Mouse (Mus musculus): ENCODE measurements around the gene Tfap2c. TPM values are rescaled to one million over a fixed set of nuclear protein-coding genes. Genes with fewer than 3 reads are reported as not detected.

Gene Tfap2c
- total and polyA plus RNA-seq, 2 experiments from 2014 or later, result 3.7 to 3.9 TPM

DNA sequence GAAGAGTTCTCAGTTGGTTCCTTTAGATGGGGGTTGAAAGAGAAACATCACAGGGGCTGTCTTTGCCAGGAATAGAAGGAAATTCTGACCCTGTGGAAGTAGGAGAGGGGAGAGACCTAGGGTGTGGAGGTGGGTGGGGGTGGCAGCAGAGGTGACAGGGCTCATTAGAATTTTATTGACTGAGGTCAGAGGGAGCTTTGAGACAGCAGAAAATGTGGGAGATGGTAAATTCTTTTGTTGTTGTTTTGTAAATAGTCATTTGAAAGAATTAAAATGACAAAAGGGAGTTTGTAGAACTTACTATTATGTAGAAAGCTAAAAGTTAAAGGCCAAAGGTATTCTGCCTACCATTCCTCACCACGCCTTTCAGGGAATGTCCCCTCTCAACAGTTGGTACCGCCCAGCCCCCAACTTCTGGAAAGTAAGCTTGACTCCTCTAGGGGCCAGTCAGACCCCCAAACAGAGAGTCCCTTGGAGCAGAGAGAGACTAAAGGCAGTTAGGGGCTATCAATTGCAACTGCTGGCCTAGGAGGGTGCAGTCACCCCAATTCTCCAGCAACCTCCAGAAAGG lies 27.9 kb downstream of the Tfap2c start:
- Histone ChIP-seq H3K4me3 (ENCODE audit: low read depth, low read length) (no peak overlapping the region), H3K27me3 (ENCODE audit: insufficient read depth, low read length) (no peaks in the 10 kb centered on the region), H3K27ac (ENCODE audit: low read depth, low read length) (no peak overlapping the region), H3K36me3 (ENCODE audit: insufficient read depth) (no peaks in the 10 kb centered on the region), H3K9me3 (ENCODE audit: low read length) (no peaks in the 10 kb centered on the region), H3K4me2 (ENCODE audit: low read depth) (no peak overlapping the region), H3K9ac (no peak overlapping the region), H3K4me1 (ENCODE audit: insufficient read depth) (peaks cover 7% of the 10 kb centered on the region)
- ATAC-seq (no peak), DNase-seq (no peak)
- 80% methylated on average over 2 of the region's 2 CpGs for WGBS
- TF ChIP-seq CTCF (IDR thresholded peaks at IDR 0.05; ENCODE audit: low read depth), result no peak

GRCm38 (mm10) chr2:172579221-172579620 lies 29.8 kb downstream of the Tfap2c start:
- H3K9me3 ChIP-seq (ENCODE audit: low read length), result no peaks in the 10 kb centered on the region
- H3K4me1 ChIP-seq (ENCODE audit: insufficient read depth), result peaks cover 7% of the 10 kb centered on the region
- no peak for TF ChIP-seq CTCF (IDR thresholded peaks at IDR 0.05; ENCODE audit: low read depth)
- H3K4me3 ChIP-seq (ENCODE audit: low read depth, low read length), result no peak overlapping the region
- 32% methylated on average over 5 of the region's 5 CpGs for WGBS
- ATAC-seq (peak; percentile 64), DNase-seq (peak; percentile 80)
- no peaks in the 10 kb centered on the region for H3K36me3 ChIP-seq (ENCODE audit: insufficient read depth)
- no peak overlapping the region for H3K9ac ChIP-seq
- no peaks in the 10 kb centered on the region for H3K27me3 ChIP-seq (ENCODE audit: insufficient read depth, low read length)
- H3K27ac ChIP-seq (ENCODE audit: low read depth, low read length), result no peak overlapping the region
- no peak overlapping the region for H3K4me2 ChIP-seq (ENCODE audit: low read depth)

DNA sequence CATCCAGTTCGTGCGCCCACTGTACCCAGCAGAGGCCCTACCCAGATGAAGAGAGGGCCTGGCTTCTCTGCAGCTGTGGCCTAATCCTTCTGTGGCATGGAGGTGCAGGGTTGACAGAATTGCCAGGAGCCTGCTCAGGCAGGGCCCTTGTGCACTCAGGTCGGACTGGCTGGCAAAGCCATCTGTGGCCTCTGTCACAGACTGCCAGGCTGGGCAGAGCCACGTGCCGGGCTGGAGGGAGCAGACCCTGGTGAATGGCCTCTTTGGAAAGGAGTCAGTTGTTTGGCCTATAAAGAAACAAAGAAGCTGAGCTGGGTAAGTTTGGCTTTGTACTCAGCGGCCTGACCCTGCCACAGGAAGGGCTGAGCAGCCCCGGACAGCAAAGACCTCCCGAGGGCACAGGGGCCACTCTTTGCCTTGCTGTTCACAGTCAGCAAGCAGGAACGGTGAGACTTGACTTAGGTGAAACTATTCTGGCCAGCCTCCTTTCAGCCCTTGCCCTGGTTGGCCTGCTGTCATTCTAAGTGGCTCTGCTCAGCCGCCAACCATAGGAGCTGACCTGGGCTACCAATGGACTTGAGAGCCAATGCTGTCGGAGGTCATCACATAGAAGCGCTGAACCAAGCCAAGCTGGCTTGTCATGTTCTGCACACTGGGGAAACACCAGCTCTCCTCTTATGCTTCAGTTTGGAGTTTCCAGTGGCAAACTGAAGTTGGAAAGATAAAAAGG lies 31.3 kb downstream of the Tfap2c start:
- no peak overlapping the region for H3K4me3 ChIP-seq (ENCODE audit: low read depth, low read length)
- H3K27me3 ChIP-seq (ENCODE audit: insufficient read depth, low read length), result no peaks in the 10 kb centered on the region
- WGBS, result 46% methylated on average over 12 of the region's 12 CpGs
- TF ChIP-seq CTCF (IDR thresholded peaks at IDR 0.05; ENCODE audit: low read depth), result no peak
- DNase-seq (no peak), ATAC-seq (peak; percentile 47)
- no peak overlapping the region for H3K4me2 ChIP-seq (ENCODE audit: low read depth)
- no peaks in the 10 kb centered on the region for H3K9me3 ChIP-seq (ENCODE audit: low read length)
- no peak overlapping the region for H3K9ac ChIP-seq
- no peaks in the 10 kb centered on the region for H3K36me3 ChIP-seq (ENCODE audit: insufficient read depth)
- H3K27ac ChIP-seq (ENCODE audit: low read depth, low read length), result no peak overlapping the region
- peaks cover 7% of the 10 kb centered on the region for H3K4me1 ChIP-seq (ENCODE audit: insufficient read depth)

DNA sequence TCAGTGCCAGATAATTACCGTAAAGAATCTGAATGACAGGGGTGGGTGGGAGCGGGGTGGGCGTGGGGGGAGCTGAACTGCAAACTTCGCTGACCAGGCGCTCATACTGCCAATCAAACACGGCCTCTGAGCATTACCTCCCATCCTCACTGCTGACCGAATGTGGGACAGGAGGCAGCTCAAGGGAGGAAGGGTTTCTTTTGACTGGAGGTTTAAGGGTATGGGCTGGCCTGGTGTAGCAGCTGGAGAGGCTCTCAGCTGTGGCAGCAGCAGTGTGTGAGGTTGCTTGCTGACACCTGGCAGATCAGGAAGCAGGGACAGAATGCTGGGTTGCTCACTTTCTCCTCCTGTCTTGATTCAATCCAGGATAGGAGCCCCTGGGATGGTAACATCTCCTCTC lies 33.9 kb downstream of the Tfap2c start:
- Histone ChIP-seq H3K27ac (ENCODE audit: low read depth, low read length) (no peak overlapping the region), H3K4me2 (ENCODE audit: low read depth) (no peak overlapping the region), H3K9ac (no peak overlapping the region), H3K36me3 (ENCODE audit: insufficient read depth) (no peaks in the 10 kb centered on the region), H3K4me1 (ENCODE audit: insufficient read depth) (peaks cover 7% of the 10 kb centered on the region), H3K27me3 (ENCODE audit: insufficient read depth, low read length) (no peaks in the 10 kb centered on the region), H3K9me3 (ENCODE audit: low read length) (no peaks in the 10 kb centered on the region), H3K4me3 (ENCODE audit: low read depth, low read length) (no peak overlapping the region)
- no peak for DNase-seq
- no peak for ATAC-seq
- WGBS, result 32% methylated on average over 7 of the region's 7 CpGs
- no peak for TF ChIP-seq CTCF (IDR thresholded peaks at IDR 0.05; ENCODE audit: low read depth)

GRCm38 (mm10) chr2:172585329-172585728 lies 35.9 kb downstream of the Tfap2c start:
- Histone ChIP-seq H3K4me1 (ENCODE audit: insufficient read depth) (no peaks in the 10 kb centered on the region), H3K27ac (ENCODE audit: low read depth, low read length) (no peak overlapping the region), H3K9ac (no peak overlapping the region), H3K36me3 (ENCODE audit: insufficient read depth) (no peaks in the 10 kb centered on the region), H3K4me3 (ENCODE audit: low read depth, low read length) (no peak overlapping the region), H3K9me3 (ENCODE audit: low read length) (no peaks in the 10 kb centered on the region), H3K27me3 (ENCODE audit: insufficient read depth, low read length) (no peaks in the 10 kb centered on the region), H3K4me2 (ENCODE audit: low read depth) (no peak overlapping the region)
- no peak for ATAC-seq
- DNase-seq, result no peak
- no peak for TF ChIP-seq CTCF (IDR thresholded peaks at IDR 0.05; ENCODE audit: low read depth)
- 92% methylated on average over 6 of the region's 6 CpGs for WGBS

- DNase-seq (no peak), ATAC-seq (no peak)
- Histone ChIP-seq H3K4me1 (ENCODE audit: insufficient read depth) (no peaks in the 10 kb centered on the region), H3K9ac (no peak overlapping the region), H3K27me3 (ENCODE audit: insufficient read depth, low read length) (no peaks in the 10 kb centered on the region), H3K4me3 (ENCODE audit: low read depth, low read length) (no peak overlapping the region), H3K27ac (ENCODE audit: low read depth, low read length) (no peak overlapping the region), H3K4me2 (ENCODE audit: low read depth) (no peak overlapping the region), H3K9me3 (ENCODE audit: low read length) (no peaks in the 10 kb centered on the region), H3K36me3 (ENCODE audit: insufficient read depth) (no peaks in the 10 kb centered on the region)
- 100% methylated on average over 1 of the region's 1 CpGs for WGBS
- TF ChIP-seq CTCF (IDR thresholded peaks at IDR 0.05; ENCODE audit: low read depth), result no peak
Observed at GRCm38 (mm10) chr2:172589048-172589447, 39.7 kb downstream of the Tfap2c start.

DNA sequence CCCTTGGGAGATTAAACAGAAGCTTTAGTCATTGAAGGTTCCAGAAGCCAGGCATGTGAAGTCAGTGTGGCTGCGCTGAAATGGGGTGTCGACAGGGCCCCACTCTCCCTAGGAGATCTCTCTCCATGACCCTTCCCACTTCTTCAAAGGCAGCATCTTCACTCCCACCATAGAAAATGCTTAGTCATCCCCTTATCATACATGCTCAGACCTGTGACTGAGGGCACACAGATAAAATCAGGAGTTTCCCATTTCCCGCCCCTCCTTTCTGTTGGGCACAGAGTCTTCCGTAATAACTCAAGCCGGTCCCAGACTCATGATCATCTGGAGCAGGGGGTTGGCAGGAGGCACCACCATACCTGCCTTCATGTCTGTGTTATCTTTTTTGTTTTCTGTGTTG lies 41.4 kb downstream of the Tfap2c start:
- Histone ChIP-seq H3K27ac (ENCODE audit: low read depth, low read length) (no peak overlapping the region), H3K4me2 (ENCODE audit: low read depth) (no peak overlapping the region), H3K27me3 (ENCODE audit: insufficient read depth, low read length) (no peaks in the 10 kb centered on the region), H3K9ac (no peak overlapping the region), H3K4me1 (ENCODE audit: insufficient read depth) (no peaks in the 10 kb centered on the region), H3K4me3 (ENCODE audit: low read depth, low read length) (no peak overlapping the region), H3K36me3 (ENCODE audit: insufficient read depth) (no peaks in the 10 kb centered on the region), H3K9me3 (ENCODE audit: low read length) (no peaks in the 10 kb centered on the region)
- DNase-seq (no peak), ATAC-seq (no peak)
- no peak for TF ChIP-seq CTCF (IDR thresholded peaks at IDR 0.05; ENCODE audit: low read depth)
- WGBS, result 91% methylated on average over 5 of the region's 5 CpGs
